Mouse (Mus musculus) erythroblast, adult 5-6 weeks (primary cell): Measurements from ENCODE around the gene Zfp51. TPM values are rescaled to one million over a fixed set of nuclear protein-coding genes. Genes with fewer than 3 reads are reported as not detected.
"Not testable (repeated sequence)": the region's sequence is repeated elsewhere in the genome, so short reads cannot be mapped to it uniquely, and the experiment has no call there.

Experiments used
- ATAC-seq: replicated peaks from 2 replicates; pipeline ENCODE4 v1.8.0; 2016; ENCODE audit warnings: moderate number of reproducible peaks, mild to moderate bottlenecking, moderate TSS enrichment, inconsistent platforms; ENCODE audit not compliant: poor library complexity, low FRiP score, severe bottlenecking
- total RNA-seq, 2 experiments: library from RNA; stranded (forward) in 1 of 2; stranded (reverse) in 1 of 2; fragments of 150-400 nt in 1 of 2; fragments of 200-764, 138-1000 nt in 1 of 2; gene quantifications; 2 replicates each; pipeline versions ENCODE4 v1.2.3 to v1.2.4; 2015 to 2017; ENCODE audit warnings: low replicate concordance in 2 of 2

Gene Zfp51
- 4.0 and 5.4 TPM in 2 replicates for total RNA-seq (2015; ENCODE audit: low replicate concordance)
- 1.7 and 4.0 TPM in 2 replicates for total RNA-seq (2017; ENCODE audit: low replicate concordance)

GRCm38 (mm10) chr17:21450138-21450704, at the start of gene Zfp51:
Zfp51 (plus strand) TSS chr17:21450374.
- peak; percentile 99 for ATAC-seq

DNA sequence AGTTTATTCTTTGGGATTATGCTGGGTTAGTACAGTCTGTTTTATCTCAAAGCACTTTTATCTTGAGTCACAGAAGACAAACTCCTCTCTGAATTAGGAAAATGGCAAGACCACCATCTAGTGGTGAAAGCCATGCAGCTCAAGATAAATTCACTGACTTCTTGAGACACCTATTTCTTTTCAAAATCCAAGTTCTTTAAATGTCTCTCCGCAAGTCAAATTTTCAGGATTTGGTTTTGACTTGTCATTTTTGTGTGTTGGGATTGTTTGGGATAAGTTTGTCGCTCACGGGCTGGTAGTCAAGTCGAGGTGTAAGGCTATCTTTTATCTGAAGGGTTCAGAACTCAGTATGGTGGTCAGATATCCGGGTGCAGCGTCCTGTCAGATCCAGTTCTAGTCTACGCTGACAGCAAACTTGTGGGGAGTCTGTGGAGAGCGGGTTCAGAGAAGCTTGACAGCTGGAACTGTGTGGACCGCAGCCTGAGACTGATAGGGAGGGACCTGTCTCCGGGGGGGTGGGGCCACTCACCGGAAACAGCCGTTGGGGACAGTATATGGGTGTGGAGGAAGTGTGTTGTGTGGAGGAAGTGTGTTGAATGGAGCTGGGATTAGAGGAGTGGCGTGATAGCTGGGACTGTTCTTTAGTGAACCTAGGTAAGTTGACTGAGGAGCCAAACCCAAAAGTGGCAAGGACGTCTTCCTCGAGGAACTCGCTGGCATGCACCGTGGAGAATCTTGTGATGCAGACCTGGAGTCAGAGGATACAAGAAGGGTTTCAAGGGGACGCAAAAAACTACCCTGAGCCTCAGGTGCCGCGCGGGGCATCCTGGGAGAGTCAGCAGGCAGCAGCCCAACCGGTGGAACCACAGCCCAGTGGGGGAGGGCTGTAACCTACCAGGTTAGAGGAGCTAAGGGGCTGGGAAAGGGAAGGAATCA, 27.2 kb upstream of the Zfp51 start, which contains the start of gene Zfp54:
Gene Zfp54 (plus strand): TSS at position 564 of the 936 bp plus-strand sequence.
- ATAC-seq, result peak; percentile 98

DNA sequence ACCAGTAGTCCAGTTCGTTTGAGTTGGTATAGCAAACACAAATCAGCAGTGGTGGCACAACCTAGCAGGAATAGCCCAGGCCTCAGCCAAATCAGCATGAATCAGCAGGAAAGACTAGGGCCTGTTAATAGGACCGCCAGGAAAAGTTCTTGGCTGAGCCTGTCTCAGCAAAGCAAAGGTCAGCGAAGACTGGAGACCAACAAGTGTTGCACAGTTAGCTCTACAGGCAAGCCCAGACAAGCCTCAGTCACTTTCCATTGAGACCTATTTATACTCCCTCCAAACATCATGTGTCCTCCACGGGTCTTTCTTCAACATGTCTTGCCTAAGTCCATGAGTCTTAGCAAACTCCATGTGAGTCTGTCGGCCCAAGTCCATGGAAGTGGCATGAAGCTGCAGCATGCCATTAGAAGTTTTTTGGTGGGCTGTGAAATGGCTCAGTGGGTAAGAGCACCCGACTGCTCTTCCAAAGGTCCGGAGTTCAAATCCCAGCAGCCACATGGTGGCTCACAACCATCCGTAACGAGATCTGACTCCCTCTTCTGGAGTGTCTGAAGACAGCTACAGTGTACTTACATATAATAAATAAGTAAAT, 11.3 kb upstream of the Zfp51 start:
- ATAC-seq, result not testable (repeated sequence)

GRCm38 (mm10) chr17:21449669-21450068, 505 bp upstream of the Zfp51 start:
- ATAC-seq, result peak; percentile 85

GRCm38 (mm10) chr17:21463550-21463949, 13.4 kb downstream of the Zfp51 start:
- no peak for ATAC-seq

GRCm38 (mm10) chr17:21472032-21472652, 22.0 kb downstream of the Zfp51 start:
- no peak for ATAC-seq

DNA sequence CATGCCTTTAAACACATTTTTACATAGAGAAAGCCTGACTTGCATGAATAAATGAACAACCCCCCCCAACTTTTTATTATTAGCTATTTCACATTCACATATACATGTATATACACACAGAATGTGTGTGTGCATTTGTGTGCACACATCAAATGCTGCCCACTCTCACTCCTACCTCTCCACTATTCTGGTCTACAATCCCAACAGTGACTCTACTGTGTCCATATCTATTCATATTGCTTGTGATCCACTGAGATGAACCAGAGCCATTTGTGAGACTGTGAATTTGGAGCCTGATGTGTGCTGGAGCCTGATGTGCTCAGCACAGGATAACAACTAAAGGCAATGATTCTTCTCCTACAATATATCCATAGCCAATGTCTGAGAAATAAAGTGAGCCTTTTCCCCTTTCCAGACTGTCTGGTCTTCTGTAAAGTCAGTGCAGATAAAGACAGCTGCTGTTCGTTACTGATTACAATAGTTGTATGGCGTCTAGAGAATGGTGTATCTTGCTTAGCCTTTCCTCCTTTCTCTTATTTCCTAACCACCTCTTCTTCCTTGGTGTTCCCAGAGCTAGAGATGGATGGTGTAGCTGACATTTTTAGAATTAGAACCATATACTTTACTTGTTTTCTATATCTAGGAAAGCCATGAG, 22.6 kb downstream of the Zfp51 start:
- ATAC-seq, result peak; percentile 81

DNA sequence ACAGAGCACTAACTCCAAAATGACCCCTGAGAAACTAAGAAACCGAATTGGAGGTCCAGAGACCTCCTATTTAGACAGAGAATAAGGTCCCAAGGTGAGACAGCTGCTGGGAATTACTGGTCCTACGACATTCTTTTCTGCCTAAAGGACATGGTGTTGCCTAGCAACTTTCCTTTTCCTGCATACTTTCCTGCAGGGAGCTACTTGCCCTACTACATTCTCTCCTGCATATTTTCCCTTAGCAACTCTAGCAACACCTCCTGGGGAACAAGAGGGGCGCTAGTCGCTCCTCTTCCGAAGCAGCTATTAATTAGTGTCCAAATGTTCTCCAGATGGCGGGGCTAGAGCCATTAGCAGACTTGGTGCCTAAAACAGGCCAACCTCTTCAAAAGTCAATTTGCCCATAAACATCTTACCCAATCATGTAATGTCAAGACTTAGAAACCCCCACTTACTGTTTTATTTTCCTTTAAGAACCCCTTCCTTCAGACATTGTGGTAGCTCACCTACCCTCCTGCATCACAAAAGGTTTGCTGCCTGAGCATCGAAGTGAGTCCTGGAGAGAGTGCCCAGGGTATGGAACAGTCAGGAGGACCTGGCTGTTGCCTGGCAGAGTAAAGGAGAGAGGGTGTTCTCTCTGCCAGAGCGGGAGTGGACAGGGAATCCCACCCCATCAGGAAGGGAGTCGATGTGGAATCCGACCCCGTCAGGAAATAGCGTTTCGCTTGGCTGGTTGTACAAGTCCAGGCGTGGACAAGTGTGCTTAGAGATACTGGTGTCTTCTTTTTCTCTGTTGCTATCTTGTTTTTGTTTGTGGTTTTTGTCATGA, 23.4 kb downstream of the Zfp51 start:
- ATAC-seq, result no peak; the same call in 1 of the 2 replicates

GRCm38 (mm10) chr17:21474729-21475128, 24.6 kb downstream of the Zfp51 start:
- not testable (repeated sequence) for ATAC-seq

DNA sequence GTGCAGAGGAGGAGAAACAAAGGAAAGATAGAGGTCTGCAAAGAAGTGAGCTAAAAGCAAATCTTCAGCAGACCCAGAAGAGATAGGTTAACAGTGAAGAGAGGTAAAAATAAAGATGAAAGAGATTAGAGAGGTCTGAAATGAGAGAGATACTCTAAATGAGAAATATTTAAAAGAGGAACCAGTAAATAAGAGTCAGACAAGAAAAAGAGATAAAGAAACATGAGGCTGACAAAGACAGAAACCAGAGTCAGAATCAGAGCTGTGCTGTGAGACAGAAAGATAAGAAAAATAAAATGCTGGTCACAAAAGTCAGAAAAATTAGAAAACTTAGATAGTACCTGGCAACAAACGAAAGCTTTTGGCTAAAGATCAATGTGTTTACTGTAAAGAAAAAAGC, 25.1 kb downstream of the Zfp51 start:
- not testable (repeated sequence) for ATAC-seq

DNA sequence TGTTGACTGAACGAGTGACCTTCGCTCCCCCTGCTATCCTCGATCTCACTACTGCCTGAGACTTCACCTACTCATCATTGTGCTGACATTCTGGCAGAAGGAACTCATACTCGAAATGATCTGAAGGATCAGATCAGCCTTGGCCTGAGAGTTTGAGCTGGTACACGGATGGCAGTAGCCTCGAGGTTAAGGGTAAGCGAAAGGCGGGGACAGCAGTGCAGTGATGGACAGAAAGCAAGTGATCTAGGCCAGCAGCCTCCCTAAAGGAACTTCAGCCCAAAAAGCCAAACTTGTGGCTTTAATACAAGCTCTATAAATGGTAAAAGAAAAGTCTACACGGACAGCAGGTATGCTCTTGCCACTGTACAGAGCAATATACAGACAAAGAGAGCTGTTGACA, 26.2 kb downstream of the Zfp51 start:
- ATAC-seq, result not testable (repeated sequence)

DNA sequence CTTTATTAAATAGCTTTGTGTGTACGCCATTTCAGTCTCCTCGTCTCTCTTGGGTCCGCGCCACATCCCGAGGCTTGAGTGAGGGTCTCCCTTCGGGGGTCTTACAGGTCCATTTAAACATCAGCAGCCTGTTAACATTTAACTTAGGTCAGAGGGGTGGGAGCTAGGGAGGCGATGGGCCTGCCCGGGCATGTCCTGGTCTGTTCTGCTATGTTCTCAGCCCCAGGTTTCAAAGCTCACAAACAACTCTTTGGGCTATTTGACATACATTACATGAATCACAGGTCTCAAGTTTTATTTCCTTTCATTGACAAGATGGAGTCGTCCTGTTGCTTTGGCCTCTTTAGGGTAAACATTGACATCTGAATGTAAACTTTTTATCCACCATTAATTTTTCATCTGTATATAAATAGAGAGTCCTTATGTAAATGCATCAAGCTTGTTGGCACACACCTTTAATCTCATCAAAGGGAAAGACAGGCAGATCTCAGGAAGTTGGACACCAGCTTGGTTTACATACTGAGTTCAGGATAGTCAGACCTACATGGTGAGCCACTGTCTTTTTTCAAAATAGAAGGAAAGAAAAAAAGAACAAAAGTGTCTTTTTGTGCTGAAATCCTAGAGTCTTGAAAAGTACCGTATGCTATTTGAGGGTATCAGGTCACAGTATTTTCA, 28.1 kb downstream of the Zfp51 start:
- ATAC-seq, result not testable (repeated sequence)

DNA sequence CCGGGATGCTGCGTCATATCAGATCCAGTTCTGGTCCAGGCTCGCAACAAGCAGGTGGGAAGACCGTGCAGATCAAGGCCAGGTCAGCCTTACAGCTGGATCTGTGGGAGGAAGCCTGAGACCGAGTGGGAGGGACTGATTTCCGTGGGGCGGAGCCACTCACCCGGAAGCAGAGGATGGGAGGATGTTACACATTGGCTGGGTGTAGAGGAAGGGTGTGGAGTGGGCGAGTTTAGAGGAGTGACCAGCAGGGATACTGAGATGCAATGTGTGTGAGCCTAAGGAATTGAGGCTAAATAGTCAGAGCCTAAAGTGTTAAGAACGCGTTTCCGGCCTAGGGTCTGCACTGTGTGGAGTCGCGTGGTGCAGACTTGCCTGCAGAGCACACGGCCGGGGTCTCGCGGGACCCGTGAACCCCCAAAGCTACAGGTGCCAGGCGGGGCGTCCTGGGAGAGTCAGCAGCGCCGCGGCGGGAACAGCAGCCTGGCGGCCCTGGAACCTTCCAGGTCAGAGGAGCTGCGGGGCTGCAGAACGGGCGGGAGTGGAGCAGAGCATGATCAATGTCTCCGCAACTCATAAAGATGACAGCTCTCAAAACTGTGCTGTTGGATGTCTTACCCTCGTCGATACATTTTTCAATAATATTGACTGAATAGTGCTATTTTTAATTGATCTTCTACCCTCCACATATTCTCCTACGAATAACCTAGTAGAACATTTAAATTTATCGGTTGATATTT, 38.8 kb downstream of the Zfp51 start, which contains the start of gene Zfp53:
Gene Zfp53 (plus strand): TSS at position 239 of the 740 bp plus-strand sequence.
- peak; percentile 100 for ATAC-seq

- no peak for ATAC-seq
Measured at GRCm38 (mm10) chr17:21489500-21490001, 39.4 kb downstream of the Zfp51 start.

- ATAC-seq, result no peak
Measured at GRCm38 (mm10) chr17:21501365-21501764, 51.2 kb downstream of the Zfp51 start.

DNA sequence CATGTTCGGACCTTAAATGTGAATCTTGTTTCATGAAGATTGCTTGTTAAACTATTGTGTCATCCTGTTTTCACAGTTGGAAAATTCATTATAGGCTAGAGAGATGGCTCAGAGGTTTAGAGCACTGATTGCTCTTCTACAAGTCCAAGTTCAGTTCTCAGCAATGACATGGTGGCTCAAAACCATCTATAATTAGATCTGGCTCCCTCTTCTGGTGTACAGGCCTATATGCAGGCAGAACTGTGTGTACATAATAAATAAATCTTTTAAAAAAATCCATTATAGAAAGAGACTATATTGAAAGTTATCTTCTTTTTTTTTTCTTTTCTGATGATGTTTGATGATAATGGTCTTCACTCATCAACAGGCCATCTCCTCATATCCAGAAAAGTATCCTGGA, 54.4 kb downstream of the Zfp51 start:
- ATAC-seq, result no peak

- no peak for ATAC-seq
Measured at GRCm38 (mm10) chr17:21506258-21506657, 56.1 kb downstream of the Zfp51 start.
